Mouse (Mus musculus) lung, embryonic 14.5 days (tissue): ENCODE measurements around the gene Hoxd12. TPM values are rescaled to one million over a fixed set of nuclear protein-coding genes. Genes with fewer than 3 reads are reported as not detected.
A peak's percentile ranks its signal among the peaks of the same experiment; 100 is the strongest.

Experiments used
- ATAC-seq: fragments of 200-750 bp; cut with Nextera tagmentation; 2 replicates; pipeline ENCODE4 v1.8.0; 2017; ENCODE audit warnings: mild to moderate bottlenecking, moderate TSS enrichment, moderate library complexity; ENCODE audit not compliant: insufficient read depth
- DNase-seq: peaks from one replicate; pipeline ENCODE4 v3.0.0-alpha.2; 2015
- H3K27ac ChIP-seq: fragments of 300-500 bp; sonication (generic); 2 replicates; pipeline ENCODE4 v1.5.1; 2014; ENCODE audit warnings: low read depth, mild to moderate bottlenecking, moderate library complexity
- H3K27me3 ChIP-seq: fragments of 300-500 bp; sonication (generic); 2 replicates; pipeline ENCODE4 v1.6.1; 2014; ENCODE audit warnings: low read length, control low read depth; ENCODE audit not compliant: insufficient read depth
- H3K36me3 ChIP-seq: fragments of 300-500 bp; sonication (generic); 2 replicates; pipeline ENCODE4 v1.6.1; 2014; ENCODE audit warnings: control low read depth; ENCODE audit not compliant: insufficient read depth
- H3K4me1 ChIP-seq: fragments of 300-500 bp; sonication (generic); 2 replicates; pipeline ENCODE4 v1.6.1; 2014; ENCODE audit warnings: antibody characterized with exemption, control low read depth; ENCODE audit not compliant: insufficient read depth
- H3K4me2 ChIP-seq: fragments of 300-500 bp; sonication (generic); 2 replicates; pipeline ENCODE4 v1.6.1; 2014; ENCODE audit warnings: mild to moderate bottlenecking
- H3K4me3 ChIP-seq: fragments of 300-500 bp; sonication (generic); 2 replicates; pipeline ENCODE4 v1.5.1; 2014; ENCODE audit warnings: low read depth, low read length
- H3K9ac ChIP-seq: fragments of 300-500 bp; sonication (generic); 2 replicates; pipeline ENCODE4 v1.6.1; 2014
- H3K9me3 ChIP-seq: fragments of 300-500 bp; sonication (generic); 2 replicates; pipeline ENCODE4 v1.6.1; 2016; ENCODE audit warnings: low read depth, low read length, control low read depth
- CTCF ChIP-seq: IDR thresholded peaks from 2 replicates; pipeline ENCODE4 v1.5.1; 2016; ENCODE audit warnings: antibody characterized with exemption, low read depth
- WGBS: fragments of 180-500 bp; shearing (Covaris S2); extraction: QIAGEN DNeasy Blood & Tissue Kit; methylation state at CpG from one replicate; pipeline ENCODE4 v1.1.7; 2014; 5-methylcytosine and 5-hydroxymethylcytosine counted together
- polyA plus RNA-seq: library from polyadenylated mRNA; unstranded; fragments of >200 nt; fragmentation: Nextera tagmentation; extraction: Ambion mirVana; gene quantifications from 2 replicates; pipeline ENCODE4 v1.2.1, GENCODE M21; 2014

Hoxd12 gene
- polyA plus RNA-seq, 1 experiment from 2014 or later, result not detected

DNA sequence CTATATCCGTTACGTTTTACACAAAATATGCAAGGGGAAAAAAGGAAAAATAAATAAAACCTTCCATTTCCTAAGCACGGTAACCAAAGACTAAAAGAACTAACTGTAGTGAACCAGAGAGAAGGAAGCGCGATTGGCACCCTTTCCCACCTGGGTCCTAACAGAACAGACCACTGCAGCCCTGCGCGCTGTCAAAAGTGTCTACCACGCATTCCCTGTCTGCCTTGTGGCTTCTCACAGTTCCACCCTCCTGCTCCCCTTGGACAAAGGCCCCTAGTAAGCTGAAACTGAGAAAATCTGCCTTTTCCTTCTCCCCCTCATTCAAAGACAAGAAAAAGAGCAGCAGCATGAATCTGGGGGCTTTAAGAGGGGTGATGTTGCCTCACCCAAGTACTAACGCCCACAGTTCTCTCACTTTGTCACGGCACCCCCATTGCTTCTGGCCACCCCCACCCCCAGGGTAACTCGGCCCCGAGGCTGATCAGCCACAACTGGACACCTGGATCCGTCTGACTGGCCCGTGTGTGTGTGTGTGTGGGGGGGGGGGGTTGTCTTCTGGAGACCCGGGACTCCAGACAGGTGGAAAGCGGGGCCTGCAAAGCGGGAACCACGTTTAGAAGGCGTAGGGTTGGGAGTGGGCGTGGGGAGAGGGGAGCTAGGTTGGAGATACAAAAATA, 19.9 kb upstream of the Hoxd12 start:
- H3K9me3 ChIP-seq, result no peaks in the 10 kb centered on the region
- H3K27ac ChIP-seq, result no peak overlapping the region
- H3K4me1 ChIP-seq, result no peaks in the 10 kb centered on the region
- peaks cover 92% of the 10 kb centered on the region for H3K27me3 ChIP-seq
- peak overlapping the region; percentile 37 for H3K4me3 ChIP-seq
- no peak overlapping the region for H3K9ac ChIP-seq
- H3K36me3 ChIP-seq, result no peaks in the 10 kb centered on the region
- DNase-seq, result no peak
- no peak for TF ChIP-seq CTCF
- 6% methylated on average over 20 of the region's 20 CpGs for WGBS
- ATAC-seq, result no peak
- H3K4me2 ChIP-seq, result no peak overlapping the region

DNA sequence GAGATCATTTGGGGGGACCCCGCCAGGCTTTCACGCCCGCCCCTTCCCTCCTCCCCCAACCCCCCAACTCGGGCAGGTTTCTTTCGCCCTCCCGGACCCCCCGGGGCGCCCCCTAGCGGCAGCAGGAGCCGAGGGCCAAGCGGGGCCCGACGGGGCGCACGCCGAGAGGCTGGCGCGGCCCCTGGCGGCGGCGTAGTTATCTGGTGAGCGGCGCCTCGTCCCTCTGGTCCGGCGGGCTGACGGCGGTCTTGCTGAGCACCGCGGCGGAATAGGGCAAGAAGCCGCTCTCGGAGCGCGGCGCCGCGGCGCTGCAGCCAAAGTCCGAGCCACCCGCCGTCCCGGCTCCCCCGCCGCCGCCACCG, 19.4 kb upstream of the Hoxd12 start:
- Histone ChIP-seq H3K27ac (no peak overlapping the region), H3K4me3 (peak overlapping the region; percentile 37), H3K9me3 (no peaks in the 10 kb centered on the region), H3K36me3 (no peaks in the 10 kb centered on the region), H3K9ac (0 out of 2 replicates have a peak overlapping the region, but pooled peaks have one; percentile 26), H3K27me3 (peaks cover 91% of the 10 kb centered on the region), H3K4me1 (no peaks in the 10 kb centered on the region), H3K4me2 (peak overlapping the region; percentile 61)
- ATAC-seq (no peak; the same call in 1 of the 2 replicates), DNase-seq (no peak)
- no peak for TF ChIP-seq CTCF
- under 1% methylated on average over 47 of the region's 47 CpGs for WGBS

DNA sequence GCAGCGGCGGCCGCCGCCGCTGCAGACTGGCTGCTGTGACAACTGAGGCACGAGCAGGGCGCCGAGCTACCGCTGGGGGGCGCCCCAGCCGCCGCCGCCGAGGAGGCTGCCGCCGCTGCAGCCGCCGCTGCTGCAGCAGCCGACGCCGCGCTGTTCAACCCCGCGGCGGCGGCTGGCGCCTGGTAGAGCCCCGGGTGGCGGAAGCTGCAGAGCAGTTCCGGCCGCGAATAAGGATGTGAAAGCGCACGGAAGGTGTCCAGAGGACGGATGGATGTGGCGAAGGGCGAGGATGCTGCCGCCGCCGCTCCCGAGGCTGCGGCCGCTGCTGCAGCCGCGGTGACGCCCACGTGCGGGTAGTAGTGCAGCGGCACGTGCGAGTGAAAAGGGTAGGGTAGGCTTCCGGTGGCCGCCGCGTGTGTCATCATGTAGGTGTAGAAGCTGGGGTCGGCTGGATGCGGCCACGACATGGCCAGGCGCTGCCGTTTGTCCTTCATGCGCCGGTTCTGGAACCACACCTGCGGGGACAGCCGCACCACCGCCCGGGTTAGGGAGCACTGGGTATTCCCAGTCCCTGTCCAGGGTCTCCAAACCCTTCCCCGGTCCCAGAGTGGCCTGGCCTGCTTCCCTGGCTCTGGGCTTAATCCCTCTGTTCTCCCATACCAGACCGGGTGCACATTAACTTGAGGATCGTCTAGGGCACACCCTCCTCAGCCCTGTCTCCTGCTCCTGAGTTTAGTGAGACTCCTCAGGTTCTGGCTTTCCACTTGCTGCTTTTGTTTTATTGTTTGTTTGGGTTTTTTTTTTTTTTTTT, 18.8 kb upstream of the Hoxd12 start:
- WGBS, result under 1% methylated on average over 55 of the region's 69 CpGs
- H3K27ac ChIP-seq, result no peak overlapping the region
- no peaks in the 10 kb centered on the region for H3K36me3 ChIP-seq
- DNase-seq, result no peak
- H3K9me3 ChIP-seq, result no peaks in the 10 kb centered on the region
- peak overlapping the region; percentile 61 for H3K4me2 ChIP-seq
- peak overlapping the region; percentile 37 for H3K4me3 ChIP-seq
- peaks cover 91% of the 10 kb centered on the region for H3K27me3 ChIP-seq
- 0 out of 2 replicates have a peak overlapping the region, but pooled peaks have one; percentile 26 for H3K9ac ChIP-seq
- peak; percentile 23; the same call in 1 of the 2 replicates for ATAC-seq
- no peak for TF ChIP-seq CTCF
- H3K4me1 ChIP-seq, result no peaks in the 10 kb centered on the region

DNA sequence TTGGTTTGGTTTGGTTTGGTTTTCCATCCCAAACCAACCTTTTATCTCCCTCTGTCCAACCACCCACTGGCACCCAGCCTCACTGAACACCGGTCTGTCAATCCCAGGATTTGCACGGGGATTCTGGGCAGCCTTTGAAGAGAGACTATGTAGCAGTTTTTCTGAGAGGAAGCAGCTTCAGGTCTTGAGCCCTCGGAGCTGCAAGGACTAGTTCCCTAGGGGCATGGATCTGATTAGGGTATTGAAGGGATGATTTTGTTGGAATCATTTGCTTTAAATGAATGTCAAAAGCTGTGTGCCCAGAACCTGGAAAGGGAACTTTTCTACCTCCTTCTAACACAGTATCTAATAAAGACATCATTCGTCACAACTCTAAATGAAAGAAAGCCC, 18.2 kb upstream of the Hoxd12 start:
- TF ChIP-seq CTCF, result no peak
- no peaks in the 10 kb centered on the region for H3K9me3 ChIP-seq
- H3K4me3 ChIP-seq, result no peak overlapping the region
- H3K27ac ChIP-seq, result no peak overlapping the region
- 5% methylated on average over 4 of the region's 4 CpGs for WGBS
- no peaks in the 10 kb centered on the region for H3K36me3 ChIP-seq
- H3K4me2 ChIP-seq, result no peak overlapping the region
- no peaks in the 10 kb centered on the region for H3K4me1 ChIP-seq
- ATAC-seq, result no peak
- peaks cover 91% of the 10 kb centered on the region for H3K27me3 ChIP-seq
- DNase-seq, result no peak
- H3K9ac ChIP-seq, result no peak overlapping the region

DNA sequence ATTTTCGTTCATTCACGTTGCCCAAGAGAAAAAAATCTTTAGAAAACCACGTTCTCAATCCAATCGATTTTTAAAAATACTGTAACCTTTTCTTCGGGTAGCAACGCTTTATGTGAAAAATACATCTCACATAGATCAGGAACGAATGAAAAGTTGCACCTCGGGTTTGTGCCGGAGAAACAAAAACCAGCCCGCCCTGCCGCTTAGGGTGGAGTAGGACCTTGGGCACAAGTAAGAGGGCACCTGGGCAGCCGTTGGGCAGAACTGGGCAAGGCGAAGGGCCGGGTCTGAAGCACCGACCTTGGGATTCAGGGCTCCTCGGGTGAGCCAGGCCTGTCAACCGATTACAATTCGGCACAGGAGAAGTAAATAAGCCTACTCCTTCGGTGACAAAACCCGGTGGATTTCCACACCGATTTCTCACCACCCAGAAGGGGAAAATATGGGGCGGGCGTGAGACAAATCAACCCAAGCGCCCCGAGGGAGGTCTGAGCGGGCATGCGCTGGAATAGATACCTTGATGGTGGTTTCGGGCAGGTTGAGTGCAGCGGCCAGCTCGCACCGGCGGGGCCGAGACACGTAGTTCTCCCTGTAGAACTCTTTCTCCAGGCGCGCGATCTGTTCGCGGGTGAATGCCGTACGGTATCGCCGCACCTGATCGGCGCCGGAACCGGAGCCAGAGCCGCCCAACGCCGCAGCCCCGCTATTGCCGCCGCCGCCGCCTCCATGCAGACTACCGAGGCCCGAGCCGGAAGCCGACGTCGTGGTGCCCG, 17.4 kb upstream of the Hoxd12 start:
- H3K27me3 ChIP-seq, result peaks cover 91% of the 10 kb centered on the region
- peak overlapping the region; percentile 5; the same call in 1 of the 2 replicates for H3K4me3 ChIP-seq
- H3K27ac ChIP-seq, result no peak overlapping the region
- H3K36me3 ChIP-seq, result no peaks in the 10 kb centered on the region
- no peaks in the 10 kb centered on the region for H3K4me1 ChIP-seq
- H3K9me3 ChIP-seq, result no peaks in the 10 kb centered on the region
- H3K9ac ChIP-seq, result no peak overlapping the region
- H3K4me2 ChIP-seq, result peak overlapping the region; percentile 2; the same call in 1 of the 2 replicates
- WGBS, result 3% methylated on average over 62 of the region's 62 CpGs
- DNase-seq, result no peak
- TF ChIP-seq CTCF, result no peak
- no peak for ATAC-seq

DNA sequence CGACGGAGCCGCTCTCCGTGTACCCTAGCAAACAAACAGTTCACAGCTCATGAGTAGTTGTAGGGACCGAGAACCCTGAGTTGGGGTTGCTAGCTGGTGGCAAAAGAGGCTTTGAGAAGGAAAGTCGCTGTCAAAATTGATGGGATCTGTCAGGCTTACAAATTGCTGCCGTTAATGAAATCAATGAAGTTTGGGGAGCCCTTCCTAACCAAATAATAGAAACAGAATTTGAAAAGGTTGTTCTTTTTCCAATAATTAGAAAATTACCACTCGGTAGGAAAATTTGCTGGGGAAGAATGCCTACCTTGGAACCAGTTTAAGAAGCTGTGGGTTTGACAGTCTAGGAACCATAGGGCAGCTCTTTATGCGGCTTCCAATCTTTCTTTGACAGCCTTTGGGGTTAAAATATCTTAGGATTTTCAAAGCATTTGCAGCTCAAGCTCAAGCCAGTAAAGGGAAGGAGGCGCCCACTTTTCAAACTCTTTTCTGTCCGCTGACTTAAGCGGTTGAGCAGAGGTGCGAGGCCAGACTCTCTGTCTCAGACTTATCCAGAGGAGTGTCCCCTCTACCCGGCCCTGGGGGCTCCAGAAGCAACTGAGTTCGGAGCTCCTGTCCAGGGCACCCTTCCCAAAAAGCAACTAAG, 16.7 kb upstream of the Hoxd12 start:
- Histone ChIP-seq H3K4me1 (no peaks in the 10 kb centered on the region), H3K27me3 (peaks cover 95% of the 10 kb centered on the region), H3K9ac (no peak overlapping the region), H3K36me3 (no peaks in the 10 kb centered on the region), H3K27ac (no peak overlapping the region), H3K9me3 (no peaks in the 10 kb centered on the region), H3K4me2 (peak overlapping the region; percentile 2; the same call in 1 of the 2 replicates), H3K4me3 (peak overlapping the region; percentile 5; the same call in 1 of the 2 replicates)
- WGBS, result 2% methylated on average over 15 of the region's 15 CpGs
- DNase-seq (no peak), ATAC-seq (no peak)
- TF ChIP-seq CTCF, result no peak
